Mouse (Mus musculus) liver, embryonic 11.5 days (tissue): Measurements from ENCODE around the gene Nr5a1. TPM values are rescaled to one million over a fixed set of nuclear protein-coding genes. Genes with fewer than 3 reads are reported as not detected.

ENCODE experiments used
- ATAC-seq: fragments of 200-750 bp; cut with Nextera tagmentation; replicated peaks from 2 replicates; pipeline ENCODE4 v1.8.0; 2017; ENCODE audit warnings: moderate number of reproducible peaks, mild to moderate bottlenecking, moderate TSS enrichment, moderate library complexity; ENCODE audit not compliant: low FRiP score
- DNase-seq: peaks from one replicate; pipeline ENCODE4 v3.0.0-alpha.2; 2017; ENCODE audit warnings: low spot score
- H3K27ac ChIP-seq: fragments of 300-500 bp; sonication (generic); 2 replicates; pipeline ENCODE4 v1.5.1; 2014; ENCODE audit warnings: mild to moderate bottlenecking, low read depth, low read length, control low read depth
- H3K27me3 ChIP-seq: fragments of 300-500 bp; sonication (generic); replicated peaks from 2 replicates; pipeline ENCODE4 v1.6.1; 2014; ENCODE audit warnings: low read length, mixed read lengths; ENCODE audit not compliant: control insufficient read depth, insufficient read depth
- H3K36me3 ChIP-seq: fragments of 300-500 bp; sonication (generic); 2 replicates; pipeline ENCODE4 v1.6.1; 2014; ENCODE audit warnings: mild to moderate bottlenecking, low read length, moderate library complexity, mixed read lengths; ENCODE audit not compliant: control insufficient read depth, insufficient read depth
- H3K4me1 ChIP-seq: fragments of 300-500 bp; sonication (generic); replicated peaks from 2 replicates; pipeline ENCODE4 v1.6.1; 2014; ENCODE audit warnings: low read length, mixed read lengths; ENCODE audit not compliant: control insufficient read depth, insufficient read depth
- H3K4me2 ChIP-seq: fragments of 300-500 bp; sonication (generic); 2 replicates; pipeline ENCODE4 v1.6.1; 2014; ENCODE audit warnings: mild to moderate bottlenecking, control low read depth, moderate library complexity
- H3K4me3 ChIP-seq: fragments of 300-500 bp; sonication (generic); 2 replicates; pipeline ENCODE4 v1.5.1; 2014; ENCODE audit warnings: low read depth, low read length, control low read depth
- H3K9ac ChIP-seq: fragments of 300-500 bp; sonication (generic); 2 replicates; pipeline ENCODE4 v1.6.1; 2014; ENCODE audit warnings: low read depth, low read length, control low read depth
- H3K9me3 ChIP-seq: fragments of 300-500 bp; sonication (generic); 2 replicates; pipeline ENCODE4 v1.6.1; 2016; ENCODE audit warnings: low read length, inconsistent platforms, mixed read lengths; ENCODE audit not compliant: control insufficient read depth
- WGBS: fragments of 180-500 bp; shearing (Covaris S2); extraction: QIAGEN DNeasy Blood & Tissue Kit; methylation state at CpG from one replicate; pipeline ENCODE4 v1.1.7; 2014; 5-methylcytosine and 5-hydroxymethylcytosine counted together
- polyA plus RNA-seq: library from polyadenylated mRNA; unstranded; fragments of >200 nt; fragmentation: Nextera tagmentation; extraction: Ambion mirVana; gene quantifications from 2 replicates; pipeline ENCODE4 v1.2.1, GENCODE M21; 2014

Gene Nr5a1
- polyA plus RNA-seq, 1 experiment from 2014 or later = 0.11 TPM

DNA sequence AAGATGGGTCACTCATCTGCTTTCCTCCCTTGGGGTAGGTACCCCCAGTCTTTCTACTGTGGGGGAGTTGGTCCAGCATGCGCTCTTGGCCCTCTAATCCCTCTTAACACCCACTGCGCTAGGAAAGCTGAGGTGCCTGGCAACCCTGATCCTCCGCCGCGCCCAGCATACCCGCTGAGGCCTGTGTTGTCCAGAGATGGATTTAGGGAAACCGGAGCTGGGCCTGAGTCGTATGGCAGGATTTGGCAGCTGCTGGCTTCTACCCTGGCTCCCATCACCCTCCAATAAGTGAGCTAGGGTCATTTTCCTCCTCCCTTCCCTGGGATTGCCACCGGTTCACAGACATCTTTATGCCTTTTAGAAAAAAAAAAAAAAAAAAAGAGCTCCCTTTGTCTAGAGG lies 18.6 kb downstream of the Nr5a1 start:
- Histone ChIP-seq H3K4me3 (no peak overlapping the region), H3K27ac (no peak overlapping the region), H3K9ac (no peak overlapping the region), H3K4me1 (0 out of 2 replicates have a peak, but pooled peaks cover 2% of the 10 kb centered on the region), H3K4me2 (no peak overlapping the region), H3K36me3 (no peaks in the 10 kb centered on the region), H3K27me3 (peaks cover 31% of the 10 kb centered on the region), H3K9me3 (no peaks in the 10 kb centered on the region)
- DNase-seq (no peak), ATAC-seq (no peak)
- WGBS = 76% methylated on average over 9 of the region's 9 CpGs

GRCm38 (mm10) chr2:38691542-38691941 lies 22.8 kb downstream of the Nr5a1 start:
- H3K9ac ChIP-seq = no peak overlapping the region
- H3K27ac ChIP-seq = no peak overlapping the region
- DNase-seq = no peak
- H3K4me3 ChIP-seq = no peak overlapping the region
- H3K4me1 ChIP-seq = no peaks in the 10 kb centered on the region
- peaks cover 31% of the 10 kb centered on the region for H3K27me3 ChIP-seq
- H3K36me3 ChIP-seq = no peaks in the 10 kb centered on the region
- no peak for ATAC-seq
- no peaks in the 10 kb centered on the region for H3K9me3 ChIP-seq
- 12% methylated on average over 8 of the region's 8 CpGs for WGBS
- no peak overlapping the region for H3K4me2 ChIP-seq

- 64% methylated on average over 1 of the region's 1 CpGs for WGBS
- Histone ChIP-seq H3K9me3 (no peaks in the 10 kb centered on the region), H3K9ac (no peak overlapping the region), H3K4me1 (no peaks in the 10 kb centered on the region), H3K27me3 (peaks cover 25% of the 10 kb centered on the region), H3K27ac (no peak overlapping the region), H3K4me3 (no peak overlapping the region), H3K4me2 (no peak overlapping the region), H3K36me3 (no peaks in the 10 kb centered on the region)
- no peak for ATAC-seq
- no peak for DNase-seq
Measured at GRCm38 (mm10) chr2:38689881-38690280, 24.5 kb downstream of the Nr5a1 start.

- H3K4me2 ChIP-seq = peak overlapping the region; percentile 64
- H3K36me3 ChIP-seq = no peaks in the 10 kb centered on the region
- no peaks in the 10 kb centered on the region for H3K4me1 ChIP-seq
- 5% methylated on average over 29 of the region's 29 CpGs for WGBS
- peak overlapping the region; percentile 35; the same call in 1 of the 2 replicates for H3K9ac ChIP-seq
- peak overlapping the region; percentile 36 for H3K4me3 ChIP-seq
- DNase-seq = peak; percentile 67
- no peaks in the 10 kb centered on the region for H3K9me3 ChIP-seq
- H3K27me3 ChIP-seq = peaks cover 25% of the 10 kb centered on the region
- no peak overlapping the region for H3K27ac ChIP-seq
- ATAC-seq = peak; percentile 46; the same call in 1 of the 2 replicates
Measured at GRCm38 (mm10) chr2:38688791-38689520, 25.4 kb downstream of the Nr5a1 start.

GRCm38 (mm10) chr2:38685746-38686145 lies 28.6 kb downstream of the Nr5a1 start:
- no peak for ATAC-seq
- Histone ChIP-seq H3K9me3 (no peaks in the 10 kb centered on the region), H3K36me3 (no peaks in the 10 kb centered on the region), H3K27me3 (peaks cover 17% of the 10 kb centered on the region), H3K4me2 (no peak overlapping the region), H3K27ac (no peak overlapping the region), H3K4me1 (peaks cover 7% of the 10 kb centered on the region), H3K9ac (no peak overlapping the region), H3K4me3 (no peak overlapping the region)
- DNase-seq = no peak
- 76% methylated on average over 3 of the region's 3 CpGs for WGBS

DNA sequence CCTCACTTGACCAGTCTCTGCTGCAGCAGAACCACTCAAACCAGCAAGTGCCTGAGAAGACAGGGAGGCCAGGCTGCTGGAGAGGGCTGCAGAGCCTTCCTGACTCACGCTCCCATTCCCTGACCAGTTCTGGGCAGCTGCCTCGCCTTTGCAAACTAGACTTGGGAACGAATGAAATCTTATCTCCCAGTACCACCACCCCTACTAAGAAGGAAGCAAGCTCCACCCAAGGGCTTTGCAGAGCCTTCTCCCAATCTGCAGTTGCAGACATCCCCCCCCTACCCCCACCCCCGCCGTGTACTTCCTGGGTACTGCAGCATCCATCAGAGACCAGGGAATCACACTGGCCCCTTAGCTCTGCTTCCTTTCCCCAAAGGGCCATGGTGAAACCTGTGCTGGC lies 31.3 kb downstream of the Nr5a1 start:
- H3K9me3 ChIP-seq = no peaks in the 10 kb centered on the region
- 0 out of 2 replicates have a peak, but pooled peaks cover 3% of the 10 kb centered on the region for H3K27me3 ChIP-seq
- H3K27ac ChIP-seq = no peak overlapping the region
- peaks cover 7% of the 10 kb centered on the region for H3K4me1 ChIP-seq
- H3K4me3 ChIP-seq = no peak overlapping the region
- ATAC-seq = peak; percentile 75
- no peaks in the 10 kb centered on the region for H3K36me3 ChIP-seq
- H3K4me2 ChIP-seq = no peak overlapping the region; the same call in 1 of the 2 replicates
- DNase-seq = no peak
- no peak overlapping the region for H3K9ac ChIP-seq
- WGBS = 42% methylated on average over 5 of the region's 5 CpGs

GRCm38 (mm10) chr2:38682209-38682608 lies 32.1 kb downstream of the Nr5a1 start:
- no peak overlapping the region for H3K27ac ChIP-seq
- H3K36me3 ChIP-seq = no peaks in the 10 kb centered on the region
- H3K4me1 ChIP-seq = peaks cover 7% of the 10 kb centered on the region
- H3K9ac ChIP-seq = no peak overlapping the region
- ATAC-seq (no peak), DNase-seq (no peak)
- no peaks in the 10 kb centered on the region for H3K9me3 ChIP-seq
- no peaks in the 10 kb centered on the region for H3K27me3 ChIP-seq
- 81% methylated on average over 5 of the region's 5 CpGs for WGBS
- no peak overlapping the region for H3K4me2 ChIP-seq
- no peak overlapping the region for H3K4me3 ChIP-seq

DNA sequence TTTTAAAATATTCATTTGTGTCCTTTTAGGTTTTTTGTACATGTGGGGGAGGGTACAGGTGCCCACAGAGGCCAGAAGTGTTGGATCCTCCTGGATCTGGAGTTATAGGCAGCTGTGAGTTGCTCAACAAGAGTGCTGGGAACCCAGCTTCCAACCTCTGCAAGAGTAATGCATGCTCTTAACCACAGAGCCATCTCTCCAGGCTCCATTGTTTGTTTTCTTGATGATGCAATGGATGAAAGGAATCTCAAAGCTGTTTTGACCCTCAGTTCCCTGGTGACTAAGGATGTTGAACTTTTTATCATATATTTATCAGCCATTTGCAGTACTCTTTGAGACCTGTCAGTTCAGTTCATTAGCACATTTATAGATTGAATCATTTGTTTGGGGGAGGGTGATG lies 35.4 kb downstream of the Nr5a1 start:
- Histone ChIP-seq H3K27ac (no peak overlapping the region), H3K4me2 (no peak overlapping the region), H3K9ac (no peak overlapping the region), H3K9me3 (no peaks in the 10 kb centered on the region), H3K36me3 (no peaks in the 10 kb centered on the region), H3K27me3 (no peaks in the 10 kb centered on the region; the same call in 1 of the 2 replicates), H3K4me3 (no peak overlapping the region), H3K4me1 (peaks cover 7% of the 10 kb centered on the region)
- DNase-seq = no peak
- no peak for ATAC-seq

DNA sequence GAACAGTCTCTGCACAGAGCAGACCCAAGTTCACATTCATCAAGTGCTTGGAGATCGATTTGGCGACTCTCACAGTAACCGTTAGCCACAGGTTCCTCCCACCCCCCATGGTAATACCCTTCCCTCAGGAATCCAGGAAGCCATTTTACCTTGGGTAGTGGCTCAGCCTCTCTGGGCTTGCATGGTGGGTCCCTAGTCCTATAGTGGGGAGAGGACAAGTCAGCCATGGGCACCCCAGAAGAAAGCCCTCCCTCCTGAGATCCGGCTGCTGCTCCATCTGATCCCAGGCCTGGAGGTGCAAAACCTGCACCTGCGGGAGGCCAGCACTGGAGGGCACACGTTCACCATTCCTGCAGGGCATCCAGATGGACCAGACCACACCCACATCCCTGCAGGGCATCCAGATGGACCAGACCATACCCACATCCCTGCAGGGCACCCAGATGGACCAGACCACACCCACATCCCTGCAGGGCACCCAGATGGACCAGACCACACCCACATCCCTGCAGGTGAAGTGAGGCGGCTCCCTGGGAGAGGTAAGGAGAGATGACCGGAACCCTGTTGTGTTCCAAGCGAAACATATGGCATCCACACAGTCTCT lies 38.9 kb downstream of the Nr5a1 start:
- Histone ChIP-seq H3K4me2 (no peak overlapping the region), H3K9ac (no peak overlapping the region), H3K27me3 (peaks cover 26% of the 10 kb centered on the region), H3K4me1 (no peaks in the 10 kb centered on the region), H3K4me3 (no peak overlapping the region), H3K9me3 (no peaks in the 10 kb centered on the region), H3K36me3 (no peaks in the 10 kb centered on the region), H3K27ac (no peak overlapping the region)
- 61% methylated on average over 9 of the region's 9 CpGs for WGBS
- ATAC-seq = no peak
- DNase-seq = no peak
